Mouse (Mus musculus) bone marrow, adult 2 months (tissue): ENCODE results near the gene Tnpo2. TPM values are rescaled to one million over a fixed set of nuclear protein-coding genes. Genes with fewer than 3 reads are reported as not detected.

Experiments
- H3K27ac ChIP-seq: fragments of 200-500 bp; 2 replicates; pipeline ENCODE4 v1.5.1; 2012; ENCODE audit warnings: low read depth, mild to moderate bottlenecking, control low read depth, inconsistent platforms, low read length; ENCODE audit not compliant: control insufficient read depth, poor library complexity, insufficient read depth
- H3K4me1 ChIP-seq: fragments of 200-500 bp; 2 replicates; pipeline ENCODE4 v1.6.1; 2011; ENCODE audit warnings: low read length; ENCODE audit not compliant: control insufficient read depth, insufficient read depth
- H3K4me3 ChIP-seq: fragments of 200-500 bp; replicated peaks from 2 replicates; pipeline ENCODE3; 2011; ENCODE audit warnings: mild to moderate bottlenecking, low read depth, low read length, control low read depth; ENCODE audit not compliant: control insufficient read depth
- CTCF ChIP-seq: fragments of 200-500 bp; IDR thresholded peaks from 2 replicates; pipeline ENCODE4 v1.5.1; 2011; ENCODE audit warnings: low read length, control low read depth; ENCODE audit not compliant: control insufficient read depth, insufficient read depth
- POLR2A ChIP-seq: fragments of 200-500 bp; IDR thresholded peaks from 2 replicates; pipeline ENCODE4 v1.6.1; 2011; ENCODE audit warnings: low read depth, mild to moderate bottlenecking, control low read depth, low read length, borderline replicate concordance; ENCODE audit not compliant: control insufficient read depth
- WGBS: fragments of 180-500 bp; shearing (Covaris S2); methylation state at CpG from one replicate; pipeline ENCODE4 v1.1.7; 2018; 5-methylcytosine and 5-hydroxymethylcytosine counted together
- polyA plus RNA-seq: library from polyadenylated mRNA; stranded (reverse); fragments of >200 nt; gene quantifications from 2 replicates; pipeline ENCODE4 v1.2.4, GENCODE M21; 2011; ENCODE audit warnings: low replicate concordance; ENCODE audit not compliant: missing spikeins, insufficient read depth, insufficient read length

Tnpo2 gene
- polyA plus RNA-seq, 1 experiment: 49.9 TPM

DNA sequence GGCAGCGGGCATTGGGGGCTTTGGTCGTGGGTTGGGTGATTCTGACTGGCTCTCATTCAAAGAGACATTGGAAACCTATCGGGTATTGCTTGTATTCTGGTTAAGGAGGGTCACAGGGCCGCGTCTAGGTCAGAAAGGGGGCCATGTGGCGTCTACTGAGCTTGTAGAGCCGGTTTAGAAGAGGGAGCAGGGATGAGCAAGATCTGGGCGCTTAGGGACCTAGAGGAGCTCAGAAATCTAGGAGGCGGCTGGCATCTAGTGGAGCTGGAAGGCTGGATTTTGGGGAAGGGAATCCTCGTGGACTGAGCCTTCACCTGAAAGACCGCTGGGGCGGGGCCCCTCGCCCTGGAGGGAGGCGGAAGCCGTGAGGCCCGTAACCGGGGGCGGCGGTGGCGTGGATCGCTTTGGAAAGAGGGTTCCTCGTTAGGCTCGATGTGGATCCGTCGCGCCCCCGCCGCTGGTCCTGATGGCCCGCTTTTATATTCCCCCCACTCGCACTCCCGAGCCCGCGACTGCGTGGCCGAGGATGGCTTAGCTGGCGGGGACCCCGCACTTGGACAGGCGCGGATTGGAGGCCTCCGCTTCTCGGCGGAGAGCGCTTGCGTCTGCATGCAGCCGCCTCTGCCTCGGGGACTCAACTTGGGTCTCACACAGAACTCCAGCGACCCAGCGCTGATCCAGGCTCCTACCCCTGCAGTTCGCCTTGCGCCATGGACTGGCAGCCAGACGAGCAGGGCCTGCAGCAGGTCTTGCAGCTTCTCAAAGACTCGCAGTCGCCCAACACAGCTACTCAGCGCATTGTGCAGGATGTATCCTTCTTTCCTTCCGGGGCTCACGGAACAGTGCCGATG is 1.2 kb downstream of the Tnpo2 start:
- TF ChIP-seq POLR2A (no peak; the same call in 1 of the 2 replicates), CTCF (no peak)
- Histone ChIP-seq H3K4me3 (peak overlapping the region; percentile 89), H3K4me1 (peaks cover 1% of the 10 kb centered on the region; the same call in 1 of the 2 replicates), H3K27ac (peak overlapping the region; percentile 7; the same call in 1 of the 2 replicates)
- WGBS: 1% methylated on average over 57 of the region's 57 CpGs

DNA sequence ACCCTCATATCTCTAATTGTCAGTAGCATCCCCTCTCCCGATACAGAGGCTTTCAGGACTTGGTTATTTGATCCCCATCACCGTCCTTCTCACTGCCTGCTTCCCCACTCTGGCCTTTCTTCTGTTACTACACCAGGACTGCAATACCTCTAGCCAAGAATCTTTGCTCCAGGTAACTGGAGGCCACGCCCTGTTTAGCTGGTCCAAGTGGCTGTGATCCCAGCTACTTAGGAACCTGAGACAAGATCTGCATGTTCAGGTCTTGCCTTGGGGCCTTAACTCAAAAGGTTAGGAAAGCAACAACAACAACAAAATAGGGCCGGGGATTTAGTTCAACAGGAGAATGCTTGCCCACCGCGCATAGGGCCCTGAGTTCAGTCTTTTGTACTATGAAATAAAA is 6.9 kb downstream of the Tnpo2 start:
- 92% methylated on average over 6 of the region's 6 CpGs for WGBS

DNA sequence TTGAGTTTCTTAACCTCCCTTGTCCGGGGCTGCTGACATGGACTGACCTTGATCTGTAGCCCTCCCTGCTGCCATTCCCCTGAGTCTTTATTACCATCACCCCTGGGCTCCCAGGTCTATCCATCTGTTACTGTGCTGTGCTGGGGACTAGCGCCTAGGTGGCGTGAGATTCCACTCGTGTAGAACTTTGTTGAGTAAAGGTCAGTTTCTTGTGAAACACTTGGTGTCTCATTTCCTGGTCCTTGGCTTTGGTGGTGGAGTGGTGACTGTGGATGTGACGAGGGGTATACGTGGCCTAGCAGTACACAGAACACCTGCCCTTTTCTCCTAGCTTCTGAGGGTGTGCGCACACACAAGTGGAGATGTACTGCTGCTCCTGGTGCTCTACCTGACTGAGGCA is 20.7 kb downstream of the Tnpo2 start:
- H3K4me3 ChIP-seq: no peak overlapping the region
- H3K4me1 ChIP-seq: peaks cover 2% of the 10 kb centered on the region; the same call in 1 of the 2 replicates
- 67% methylated on average over 7 of the region's 7 CpGs for WGBS
- H3K27ac ChIP-seq: no peak overlapping the region
- TF ChIP-seq CTCF (no peak), POLR2A (no peak)

More for the DNA sequence above, 6.9 kb downstream of the Tnpo2 start:
- Histone ChIP-seq H3K4me1 (no peaks in the 10 kb centered on the region), H3K4me3 (no peak overlapping the region), H3K27ac (no peak overlapping the region)
- no peak for TF ChIP-seq POLR2A
- TF ChIP-seq CTCF: no peak

DNA sequence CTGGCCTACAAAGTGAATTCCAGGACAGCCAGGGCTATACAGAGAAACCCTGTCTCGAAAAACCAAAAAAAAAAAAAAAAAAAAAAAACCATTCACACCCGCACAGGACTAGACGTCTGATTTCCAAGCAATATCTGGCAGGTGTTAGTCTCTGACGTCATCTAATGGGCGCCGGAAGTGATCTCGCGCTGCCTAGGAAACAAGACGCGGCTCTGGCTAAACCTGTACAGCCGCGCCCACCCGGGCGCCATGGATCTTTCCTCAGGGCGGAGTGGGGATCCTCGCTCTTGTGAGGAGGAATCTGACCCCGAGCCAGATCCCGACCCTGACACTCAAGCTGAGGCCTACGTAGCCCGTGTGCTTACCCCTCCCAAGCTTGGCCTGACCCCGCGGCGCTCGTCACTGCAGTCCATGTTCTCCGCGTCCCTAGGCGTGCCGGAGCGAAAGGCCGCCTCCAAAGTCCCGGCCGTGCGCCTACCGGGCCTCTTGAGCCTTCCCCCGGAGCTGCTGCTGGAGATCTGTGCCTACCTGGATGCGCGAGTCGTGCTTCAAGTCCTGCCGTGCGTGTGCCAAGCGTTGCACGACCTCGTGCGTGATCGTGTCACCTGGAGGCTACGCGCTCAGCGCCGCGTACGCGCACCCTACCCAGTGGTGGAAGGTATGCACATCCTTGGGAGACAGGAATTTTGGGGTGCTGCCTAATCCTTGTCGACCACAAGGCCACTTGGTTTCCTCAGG is 23.3 kb downstream of the Tnpo2 start, which contains the start of gene Fbxw9:
Fbxw9 (plus strand) TSS at position 177 of the 738 bp plus-strand sequence.
- WGBS: under 1% methylated on average over 53 of the region's 53 CpGs
- TF ChIP-seq CTCF (no peak), POLR2A (no peak)
- H3K27ac ChIP-seq: peak within 1 kb of the TSS; percentile 41; the same call in 1 of the 2 replicates
- H3K4me1 ChIP-seq: peaks cover 2% of the 10 kb centered on the region; the same call in 1 of the 2 replicates
- peak within 1 kb of the TSS; percentile 98 for H3K4me3 ChIP-seq

DNA sequence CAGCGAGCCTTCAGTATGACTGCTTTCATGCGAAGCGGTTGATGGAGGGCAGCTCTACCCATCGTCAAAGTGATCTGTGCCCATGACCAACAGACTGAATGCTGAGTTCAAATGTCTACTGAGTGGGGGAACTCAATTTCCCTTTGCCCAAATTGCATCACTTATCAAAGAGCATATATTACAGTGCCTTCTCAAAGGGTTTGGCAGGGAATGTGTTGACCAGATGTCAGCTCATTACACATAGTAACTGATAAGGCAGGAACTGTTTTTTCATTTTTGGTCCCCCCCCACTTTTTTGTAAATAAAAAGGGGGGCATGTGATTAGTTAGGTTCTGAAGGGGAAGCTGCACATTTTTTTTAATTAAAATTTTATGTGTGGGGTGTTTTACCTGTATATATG is 25.9 kb downstream of the Tnpo2 start:
- H3K4me3 ChIP-seq: no peak overlapping the region
- 87% methylated on average over 4 of the region's 4 CpGs for WGBS
- H3K27ac ChIP-seq: no peak overlapping the region
- TF ChIP-seq CTCF (no peak), POLR2A (no peak)
- peaks cover 2% of the 10 kb centered on the region; the same call in 1 of the 2 replicates for H3K4me1 ChIP-seq

DNA sequence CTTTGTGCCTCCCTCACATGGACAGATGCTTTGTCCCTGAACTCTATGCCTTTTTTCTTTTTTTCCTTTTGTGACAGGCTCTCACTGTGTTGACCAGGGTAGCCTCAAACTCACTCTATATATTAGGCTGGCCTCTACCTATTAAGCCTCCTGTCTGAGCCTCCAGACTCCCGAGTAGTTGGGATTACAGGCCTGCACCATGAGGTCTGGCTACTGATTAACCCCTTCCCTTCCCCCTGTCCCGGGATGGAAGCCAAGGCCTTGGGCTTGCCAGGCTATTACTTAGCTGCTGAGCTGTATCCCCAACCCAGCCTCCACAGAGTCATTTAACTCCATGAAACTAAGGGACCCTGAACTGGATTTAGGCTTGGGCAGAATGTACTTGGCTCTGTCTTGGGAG is 28.5 kb downstream of the Tnpo2 start:
- no peak overlapping the region for H3K27ac ChIP-seq
- TF ChIP-seq POLR2A (no peak), CTCF (no peak)
- no peak overlapping the region for H3K4me3 ChIP-seq
- 63% methylated on average over 2 of the region's 2 CpGs for WGBS
- H3K4me1 ChIP-seq: peaks cover 2% of the 10 kb centered on the region; the same call in 1 of the 2 replicates

DNA sequence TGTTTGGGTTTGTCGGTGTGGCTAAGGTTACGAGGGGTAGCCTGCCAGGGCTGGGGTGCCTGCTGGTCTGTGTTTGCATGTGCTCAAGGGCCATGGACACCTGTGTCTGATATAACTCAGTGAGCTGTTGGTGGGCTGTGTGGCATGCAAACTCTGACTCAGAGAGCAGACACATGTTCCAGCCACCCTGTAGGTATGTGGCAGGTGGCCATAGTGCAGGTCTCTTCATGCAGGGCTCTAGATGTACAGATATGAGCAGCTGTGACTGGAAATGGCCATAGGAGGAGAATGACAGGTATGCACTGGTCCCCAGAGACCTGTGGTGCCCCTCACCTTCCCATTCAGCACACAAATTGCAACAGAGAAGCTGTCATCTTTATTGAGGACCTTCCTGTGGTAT is 30.4 kb downstream of the Tnpo2 start:
- Histone ChIP-seq H3K4me1 (no peaks in the 10 kb centered on the region; the same call in 1 of the 2 replicates), H3K4me3 (no peak overlapping the region), H3K27ac (no peak overlapping the region)
- WGBS: 94% methylated on average over 2 of the region's 2 CpGs
- TF ChIP-seq CTCF: no peak
- TF ChIP-seq POLR2A: no peak

DNA sequence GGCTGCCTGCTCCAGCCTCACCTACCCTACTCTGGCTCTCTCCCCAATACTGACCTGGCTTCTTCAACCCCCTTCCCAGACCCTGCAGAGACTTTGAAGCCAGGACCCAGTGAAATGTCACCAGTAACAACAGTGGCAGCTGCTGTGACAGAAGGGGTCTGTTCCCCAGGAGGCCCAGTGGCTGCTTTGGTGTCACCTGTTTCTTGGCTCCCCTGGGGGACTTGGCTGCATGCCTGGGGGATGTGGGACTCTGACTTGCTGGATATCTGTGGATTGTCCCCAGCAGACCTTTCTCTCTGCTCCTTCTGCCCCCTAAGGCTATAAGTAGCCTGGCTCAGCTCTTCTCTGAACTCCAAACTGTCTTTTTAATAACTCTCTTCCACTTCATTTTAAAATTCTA is 31.3 kb downstream of the Tnpo2 start, which contains the start of gene Gm5741:
Gm5741 (minus strand) TSS at position 1 of the 400 bp plus-strand sequence.
- no peak for TF ChIP-seq CTCF
- Histone ChIP-seq H3K27ac (no peak within 1 kb of the TSS), H3K4me1 (no peaks in the 10 kb centered on the region; the same call in 1 of the 2 replicates), H3K4me3 (no peak within 1 kb of the TSS)
